Mouse (Mus musculus) adrenal gland, postnatal 25 days (tissue): Measurements from ENCODE around the gene Lrrc8d. TPM values are rescaled to one million over a fixed set of nuclear protein-coding genes. Genes with fewer than 3 reads are reported as not detected.

Experiments used
- DNase-seq: peaks from one replicate; pipeline ENCODE4 v3.0.0; 2021; ENCODE audit warnings: mixed read lengths
- total RNA-seq: library from RNA; stranded (reverse); gene quantifications from 2 replicates; pipeline ENCODE4 v1.2.3, GENCODE M21; 2021

Gene Lrrc8d
- total RNA-seq, 1 experiment from 2014 or later, result 124 TPM

GRCm38 (mm10) chr5:105765386-105765785 is 65.6 kb downstream of the Lrrc8d start:
- peak; percentile 78 for DNase-seq

GRCm38 (mm10) chr5:105776368-105776767 is 76.6 kb downstream of the Lrrc8d start:
- no peak for DNase-seq

GRCm38 (mm10) chr5:105776978-105777593 is 77.3 kb downstream of the Lrrc8d start:
- DNase-seq, result no peak

GRCm38 (mm10) chr5:105777645-105778044 is 77.9 kb downstream of the Lrrc8d start:
- DNase-seq, result no peak

DNA sequence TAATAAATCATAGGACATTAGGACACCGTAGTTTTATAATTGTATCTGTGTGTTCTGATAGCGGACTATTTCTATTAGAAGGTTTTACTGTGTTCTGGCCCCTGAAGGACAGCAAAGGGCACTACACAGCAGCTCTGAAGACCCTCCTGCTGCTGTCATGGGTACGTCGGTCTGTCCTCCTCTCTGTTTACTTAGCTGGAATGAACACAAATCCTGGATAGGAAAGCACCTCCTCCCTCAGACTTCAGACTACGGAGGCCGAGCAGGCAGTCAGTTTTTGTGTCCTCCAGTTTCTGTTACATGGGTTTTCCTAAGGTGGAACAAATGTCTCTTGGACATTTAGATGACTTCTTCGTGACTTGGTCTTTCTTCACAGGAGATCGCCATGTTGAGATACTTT is 78.4 kb downstream of the Lrrc8d start:
- no peak for DNase-seq

DNA sequence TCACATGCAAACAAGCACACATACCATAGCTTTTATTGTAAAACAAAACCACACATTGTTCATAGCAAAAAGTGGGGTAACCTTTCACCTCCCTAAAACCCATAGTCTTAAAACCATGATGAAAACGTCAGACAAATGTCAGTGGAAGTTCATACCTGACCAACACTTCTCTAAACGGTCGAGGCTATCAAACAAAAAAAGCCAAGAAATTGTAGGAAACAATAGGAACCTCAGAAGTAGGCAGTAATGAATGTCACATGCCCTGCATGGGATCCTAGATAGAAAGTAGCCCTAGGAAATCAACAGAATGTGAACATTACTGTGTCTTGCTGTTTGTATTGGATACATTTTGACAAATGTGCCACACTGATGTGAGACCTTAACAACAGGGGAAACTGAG is 79.0 kb downstream of the Lrrc8d start:
- no peak for DNase-seq

DNA sequence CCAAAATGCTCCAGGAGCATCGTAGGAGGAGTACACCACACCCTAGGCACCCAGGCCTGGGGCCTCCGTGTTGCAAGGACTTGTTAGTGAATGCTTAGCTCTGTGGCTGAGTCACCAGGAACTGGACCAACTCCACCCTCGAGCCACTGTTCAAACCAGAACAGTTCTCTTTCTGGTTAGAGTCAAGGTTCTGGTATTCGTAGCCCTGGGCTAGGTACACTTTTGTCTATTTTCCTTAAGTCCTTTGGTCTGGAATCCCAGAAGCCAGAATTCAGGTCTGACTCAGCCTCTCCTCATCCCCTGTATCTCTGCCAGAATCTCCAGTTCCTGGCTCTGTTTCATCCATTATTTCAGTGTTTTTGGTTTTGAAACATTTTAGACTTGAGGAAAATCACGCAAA is 79.6 kb downstream of the Lrrc8d start:
- peak; percentile 35 for DNase-seq

DNA sequence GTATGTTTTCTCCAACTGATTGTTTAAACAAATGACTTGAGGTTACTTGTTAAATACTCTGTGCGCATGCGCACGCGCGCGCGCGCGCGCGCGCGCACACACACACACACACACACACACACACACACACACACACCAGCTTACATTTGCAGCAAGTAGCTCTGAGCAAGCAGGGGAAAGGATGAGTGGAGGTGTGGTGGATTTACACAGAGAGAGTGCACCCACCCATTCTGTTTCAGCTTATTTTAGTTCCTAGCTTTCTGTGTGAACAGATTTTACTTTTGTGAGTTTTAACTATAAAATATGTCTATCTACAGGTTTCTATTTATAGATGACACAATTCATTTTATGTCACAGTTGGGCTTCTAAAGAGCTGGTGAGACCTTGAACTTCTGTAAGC is 84.1 kb downstream of the Lrrc8d start:
- DNase-seq, result no peak

DNA sequence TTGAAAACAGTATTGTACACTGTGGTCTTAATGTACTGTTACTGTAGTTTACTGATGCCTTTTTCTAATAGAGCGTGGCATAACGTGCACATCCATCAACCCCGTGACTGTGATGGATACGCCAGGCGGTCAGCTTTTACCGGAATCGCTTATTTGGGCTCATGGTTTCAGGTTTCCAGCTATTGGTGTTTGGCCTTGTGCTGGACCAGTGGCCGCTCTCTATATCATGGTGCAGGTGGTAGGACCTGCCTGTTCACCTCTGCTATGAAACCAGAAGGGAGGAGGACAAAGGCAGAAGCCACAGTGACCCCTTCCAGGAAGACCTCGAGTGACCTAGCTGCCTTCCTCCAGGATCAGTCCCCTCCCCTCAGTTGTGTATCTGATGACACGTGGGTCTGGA is 85.0 kb downstream of the Lrrc8d start:
- no peak for DNase-seq

GRCm38 (mm10) chr5:105787577-105787976 is 87.8 kb downstream of the Lrrc8d start:
- no peak for DNase-seq

DNA sequence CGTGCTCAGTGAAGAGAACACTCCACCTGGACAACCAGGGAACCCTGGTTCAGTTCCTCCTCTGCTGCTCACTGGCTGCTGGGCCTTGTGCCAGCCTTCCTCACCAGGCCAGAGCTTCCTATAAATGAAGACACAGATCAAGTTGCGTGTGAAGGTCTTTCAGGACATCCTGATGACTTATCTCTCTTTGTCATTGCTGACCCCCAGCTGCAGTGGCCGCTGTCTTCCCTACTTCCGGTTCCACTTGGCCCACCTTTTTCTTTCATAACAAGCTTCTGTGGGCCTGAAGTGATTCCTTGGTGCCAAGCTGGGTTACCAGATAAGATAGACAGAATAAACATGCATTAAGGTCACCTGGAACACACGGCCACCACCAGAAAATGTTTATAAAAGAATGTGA is 90.0 kb downstream of the Lrrc8d start:
- peak; percentile 40 for DNase-seq

DNA sequence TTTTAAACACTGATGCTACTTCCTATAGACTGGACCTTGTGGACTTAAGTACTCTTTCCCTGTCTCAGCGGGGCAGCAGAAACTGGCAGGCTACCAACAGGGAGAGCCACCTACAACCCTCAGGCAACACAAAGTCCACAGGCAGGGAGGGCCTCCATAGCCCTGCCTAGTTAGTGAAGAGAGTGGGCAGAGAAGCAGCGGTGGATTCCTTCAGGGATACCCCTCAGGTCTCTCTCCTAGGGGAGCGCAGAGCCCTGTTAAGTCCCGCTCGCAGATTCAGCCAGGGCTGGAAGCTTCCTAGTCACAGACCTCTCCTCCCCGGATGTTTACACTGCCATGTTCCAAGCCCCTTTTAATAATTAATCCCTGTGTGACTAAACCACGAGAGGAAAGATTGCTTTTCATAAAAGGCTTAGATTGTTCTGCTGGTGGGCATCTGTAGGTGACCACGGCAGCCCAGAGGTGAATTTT is 92.6 kb downstream of the Lrrc8d start:
- DNase-seq, result no peak

GRCm38 (mm10) chr5:105792853-105793547 is 93.2 kb downstream of the Lrrc8d start:
- DNase-seq, result peak; percentile 67

- no peak for DNase-seq
Observed at GRCm38 (mm10) chr5:105793548-105793940, 93.8 kb downstream of the Lrrc8d start.

GRCm38 (mm10) chr5:105798421-105798820 is 98.7 kb downstream of the Lrrc8d start:
- no peak for DNase-seq

DNA sequence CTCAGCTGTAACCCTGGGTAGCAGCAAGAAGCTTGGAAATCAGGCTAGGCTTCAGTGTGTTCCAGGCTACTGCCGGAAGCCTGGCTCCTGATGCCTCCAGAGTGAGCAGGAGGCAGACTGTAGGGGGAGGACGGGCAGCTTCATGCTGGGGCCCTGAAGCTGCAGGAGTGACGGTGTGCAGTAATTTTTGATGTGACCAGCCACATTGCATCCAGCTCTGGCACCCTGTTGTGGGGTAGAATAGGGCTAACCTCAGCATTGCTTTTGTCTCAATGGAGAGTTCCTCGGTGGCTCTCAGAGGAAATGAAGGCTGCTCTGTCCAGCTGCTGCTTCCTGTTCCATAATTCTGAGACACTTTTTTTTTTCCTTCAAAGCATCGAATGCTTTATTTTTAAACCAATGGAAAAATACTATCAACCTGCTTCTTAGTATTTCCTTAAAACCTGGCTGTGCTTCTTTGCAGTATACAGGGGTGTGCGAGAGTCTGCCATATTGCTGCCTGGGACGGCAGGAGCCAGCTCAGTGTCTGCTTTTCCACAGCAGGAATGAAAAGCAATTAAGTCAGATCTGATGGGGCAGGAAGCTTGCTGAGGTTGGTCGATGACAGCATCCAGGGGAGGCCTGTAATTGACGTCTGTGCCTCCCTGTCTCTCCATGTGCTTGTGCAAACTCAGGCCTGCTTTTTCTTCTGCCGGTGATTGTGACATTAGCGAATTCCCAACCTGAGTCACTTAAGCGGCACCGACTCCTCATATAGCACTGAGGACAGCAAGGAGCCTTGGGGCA is 100.3 kb downstream of the Lrrc8d start:
- DNase-seq, result no peak

- no peak for DNase-seq
Observed at GRCm38 (mm10) chr5:105801031-105801529, 101.3 kb downstream of the Lrrc8d start.

- no peak for DNase-seq
Observed at GRCm38 (mm10) chr5:105805955-105806354, 106.2 kb downstream of the Lrrc8d start.

- DNase-seq, result no peak
Observed at GRCm38 (mm10) chr5:105807461-105807860, 107.7 kb downstream of the Lrrc8d start.

DNA sequence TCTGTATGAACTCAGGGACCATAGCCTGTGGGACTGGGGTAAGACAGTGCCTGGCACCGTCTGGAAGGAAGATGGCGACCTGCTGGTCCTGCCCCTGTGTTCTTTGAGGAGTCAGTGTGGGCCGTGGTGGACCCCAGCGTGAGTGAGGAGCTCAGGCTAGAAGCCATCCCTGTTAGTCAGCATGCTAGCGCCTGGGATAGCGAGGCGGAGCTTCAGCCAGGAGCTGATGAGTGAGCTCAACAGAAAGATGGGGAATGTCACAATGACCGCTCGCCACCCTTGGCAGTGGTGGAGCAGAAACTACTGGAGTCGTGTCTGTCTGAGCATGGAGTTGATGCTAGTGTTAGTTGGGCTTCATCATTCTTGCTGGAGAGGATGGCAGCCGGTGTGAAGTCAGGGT is 109.3 kb downstream of the Lrrc8d start:
- peak; percentile 34 for DNase-seq

- DNase-seq, result no peak
Observed at GRCm38 (mm10) chr5:105813036-105813435, 113.3 kb downstream of the Lrrc8d start.

GRCm38 (mm10) chr5:105813974-105814373 is 114.2 kb downstream of the Lrrc8d start:
- DNase-seq, result no peak

DNA sequence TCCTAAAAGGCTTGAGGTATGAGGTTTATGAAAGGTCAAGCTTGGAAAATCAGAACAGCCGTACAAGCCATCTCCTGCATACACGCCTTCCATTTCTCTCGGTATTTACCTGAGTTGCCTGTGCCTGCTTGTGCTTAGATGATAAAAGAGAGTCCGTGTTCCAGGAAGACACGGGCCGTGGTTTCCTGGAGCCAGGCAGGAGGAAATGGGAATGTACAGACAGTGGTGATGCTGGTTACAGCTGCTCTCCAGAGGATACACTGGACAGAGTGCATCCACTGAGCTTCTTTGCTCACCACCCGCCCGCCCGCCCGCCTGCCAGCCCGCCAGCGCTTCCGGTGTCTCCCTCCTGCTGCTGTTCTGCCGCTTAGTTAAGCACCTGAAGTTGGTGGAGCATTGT is 116.3 kb downstream of the Lrrc8d start:
- no peak for DNase-seq
